Mouse (Mus musculus) heart, postnatal 0 days (tissue): ENCODE measurements around the gene Trmt112.

Experiments used
- CTCF ChIP-seq: IDR thresholded peaks from 2 replicates; pipeline ENCODE4 v1.5.1; 2016; ENCODE audit warnings: antibody characterized with exemption, control low read depth, low read depth
- EP300 ChIP-seq: IDR thresholded peaks from 2 replicates; pipeline ENCODE4 v1.6.1; 2016; ENCODE audit warnings: antibody characterized with exemption, low read depth

DNA sequence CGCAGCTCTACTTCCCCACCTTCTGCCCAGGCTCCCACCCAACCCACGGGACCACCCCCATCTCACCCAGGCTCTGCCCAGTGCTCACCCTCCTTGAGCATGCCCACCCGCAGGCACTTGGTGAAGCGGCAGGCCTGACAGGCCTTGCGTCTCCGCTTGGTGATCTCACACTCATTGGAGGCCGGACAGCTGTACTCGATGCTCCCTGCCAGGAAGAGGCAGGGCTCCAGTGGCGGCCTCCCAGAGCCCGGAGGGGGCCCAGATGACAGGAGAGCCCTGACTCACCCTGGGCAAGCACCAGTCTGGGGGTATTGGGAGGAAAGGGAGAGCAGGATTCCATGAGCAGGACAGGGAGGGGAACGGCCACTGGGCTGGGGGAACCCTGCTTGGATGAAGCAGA lies 4.5 kb downstream of the Trmt112 start:
- TF ChIP-seq CTCF (no peak), EP300 (no peak)
